Mouse (Mus musculus) urinary bladder, adult 2 months (tissue): Measurements from ENCODE around the gene Sp140. TPM values are rescaled to one million over a fixed set of nuclear protein-coding genes. Genes with fewer than 3 reads are reported as not detected.
"Not testable (repeated sequence)": the region's sequence is repeated elsewhere in the genome, so short reads cannot be mapped to it uniquely, and the experiment has no call there.

Experiments used
- DNase-seq: peaks from one replicate; pipeline ENCODE4 v3.0.0; 2022; ENCODE audit warnings: low spot score
- polyA plus RNA-seq: library from polyadenylated mRNA; depleted of rRNA; stranded (reverse); fragments of >200 nt; gene quantifications from 2 replicates; pipeline ENCODE4 v1.2.3, GENCODE M21; 2012; rRNA removed

The Sp140 gene
- polyA plus RNA-seq, 1 experiment = 14.0 TPM

GRCm38 (mm10) chr1:85638144-85638543 lies 38.0 kb downstream of the Sp140 start:
- not testable (repeated sequence) for DNase-seq

- DNase-seq = not testable (repeated sequence)
These were observed 49.7 kb downstream of the Sp140 start, which contains the start of gene Sp100 for GRCm38 (mm10) chr1:85649881-85650280. TSS of gene Sp100 (plus strand) at chr1:85649988.

GRCm38 (mm10) chr1:85650524-85650923 lies 50.3 kb downstream of the Sp140 start:
- not testable (repeated sequence) for DNase-seq

GRCm38 (mm10) chr1:85651770-85652275 lies 51.6 kb downstream of the Sp140 start:
- not testable (repeated sequence) for DNase-seq

- DNase-seq = not testable (repeated sequence)
These were observed 57.0 kb downstream of the Sp140 start for GRCm38 (mm10) chr1:85657211-85657610.

- no peak for DNase-seq
These were observed 64.1 kb downstream of the Sp140 start for GRCm38 (mm10) chr1:85664266-85664665.

GRCm38 (mm10) chr1:85680226-85680625 lies 80.0 kb downstream of the Sp140 start:
- no peak for DNase-seq

GRCm38 (mm10) chr1:85686666-85687065 lies 86.5 kb downstream of the Sp140 start:
- no peak for DNase-seq

- DNase-seq = no peak
These were observed 87.2 kb downstream of the Sp140 start for GRCm38 (mm10) chr1:85687346-85687745.

- no peak for DNase-seq
These were observed 90.4 kb downstream of the Sp140 start for GRCm38 (mm10) chr1:85690544-85690943.

- no peak for DNase-seq
These were observed 92.1 kb downstream of the Sp140 start for GRCm38 (mm10) chr1:85692281-85692680.

- DNase-seq = no peak
These were observed 93.1 kb downstream of the Sp140 start for GRCm38 (mm10) chr1:85693280-85693679.

Other genes with a start within 250 kb of the Sp140 start
- 0.22 TPM in 1 of 2 replicates, not detected in the other for gene G530012D18Rik, start 24.7 kb upstream of the Sp140 start, polyA plus RNA-seq
- gene Sp110, start 1.6 kb upstream of the Sp140 start, polyA plus RNA-seq = 20.4 and 22.2 TPM in 2 replicates
- gene Sp100, start 49.6 kb downstream of the Sp140 start, polyA plus RNA-seq = 32.2 and 37.7 TPM in 2 replicates
- gene A630001G21Rik, start 178.3 kb downstream of the Sp140 start, polyA plus RNA-seq = 3.3 and 4.8 TPM in 2 replicates
- 116 and 130 TPM in 2 replicates for gene Cab39, start 193.1 kb downstream of the Sp140 start, polyA plus RNA-seq